Mouse (Mus musculus) C2C12 (cell line): ENCODE results near the gene Sh2d3c. TPM values are rescaled to one million over a fixed set of nuclear protein-coding genes. Genes with fewer than 3 reads are reported as not detected.

Experiments
- H3K27me3 ChIP-seq: one replicate; pipeline ENCODE4 v1.6.1; 2011; ENCODE audit not compliant: control insufficient read depth, insufficient read depth, insufficient read length
- H3K36me3 ChIP-seq: one replicate; pipeline ENCODE4 v1.6.1; 2011; ENCODE audit not compliant: control insufficient read depth, insufficient read depth
- H3K4me3 ChIP-seq: one replicate; pipeline ENCODE4 v1.5.1; 2011; ENCODE audit warnings: mild to moderate bottlenecking, control low read depth; ENCODE audit not compliant: poor library complexity, insufficient read depth, severe bottlenecking
- H3K79me2 ChIP-seq: one replicate; pipeline ENCODE4 v1.6.1; 2011; ENCODE audit not compliant: control insufficient read depth, insufficient read depth
- H3K79me3 ChIP-seq: one replicate; pipeline ENCODE4 v1.6.1; 2011; ENCODE audit warnings: low read depth, control low read depth
- H3ac ChIP-seq: one replicate; pipeline ENCODE3; 2011; ENCODE audit warnings: low read depth; ENCODE audit not compliant: control insufficient read depth, insufficient read length
- CEBPB ChIP-seq: IDR thresholded peaks from one replicate; pipeline ENCODE4 v1.6.1; 2011; ENCODE audit warnings: low read depth, mild to moderate bottlenecking, control low read depth, moderate library complexity
- CTCF ChIP-seq: IDR thresholded peaks from one replicate; pipeline ENCODE4 v1.5.1; 2011; ENCODE audit not compliant: control insufficient read depth, insufficient read depth, insufficient read length
- FOSL1 ChIP-seq: IDR thresholded peaks from one replicate; pipeline ENCODE4 v1.8.0; 2011; ENCODE audit warnings: mild to moderate bottlenecking, low read length; ENCODE audit not compliant: poor library complexity, insufficient read depth, severe bottlenecking
- MAX ChIP-seq: IDR thresholded peaks from one replicate; pipeline ENCODE4 v1.6.1; 2011; ENCODE audit warnings: mild to moderate bottlenecking, control low read depth
- MYOD1 ChIP-seq: IDR thresholded peaks from one replicate; pipeline ENCODE4 v1.6.1; 2011; ENCODE audit warnings: low read depth; ENCODE audit not compliant: control insufficient read depth, insufficient read length
- MYOG ChIP-seq: IDR thresholded peaks from one replicate; pipeline ENCODE4 v1.6.1; 2011; ENCODE audit not compliant: control insufficient read depth, insufficient read length; ENCODE audit errors: extremely low read depth
- USF1 ChIP-seq: IDR thresholded peaks from one replicate; pipeline ENCODE4 v1.6.1; 2011; ENCODE audit warnings: low read depth, mild to moderate bottlenecking, control low read depth, moderate library complexity
- polyA plus RNA-seq: library from polyadenylated mRNA; unstranded; fragments of >200 nt; fragmentation: generic; extraction: Trizol; gene quantifications from one replicate; pipeline ENCODE4 v1.2.1, GENCODE M21; 2012; ENCODE audit warnings: missing spikeins

The Sh2d3c gene
- polyA plus RNA-seq, 1 experiment = 0.50 TPM

DNA sequence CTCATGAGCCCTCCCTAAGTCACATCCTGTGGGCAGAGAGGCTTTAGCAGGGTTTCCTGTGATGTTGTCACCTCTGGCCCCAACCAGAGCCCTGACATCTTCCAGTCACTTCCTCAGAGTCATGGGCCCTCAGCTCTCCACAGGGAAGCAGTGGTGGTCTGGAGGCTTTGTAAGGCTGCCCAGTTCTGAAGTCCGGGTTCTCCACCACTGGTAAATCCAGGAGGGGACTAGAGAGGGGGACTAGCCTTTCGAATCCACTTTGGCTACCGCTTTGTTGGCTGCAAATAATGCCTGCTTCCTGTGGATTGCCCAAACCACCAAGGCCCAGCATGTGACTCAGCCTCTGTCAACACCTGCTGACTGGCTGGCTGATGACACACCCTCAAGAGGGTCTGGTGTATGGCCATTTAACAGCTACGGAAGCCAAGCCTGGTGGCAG is 5.8 kb upstream of the Sh2d3c start:
- Histone ChIP-seq H3ac (no peak overlapping the region), H3K36me3 (peaks cover 17% of the 10 kb centered on the region), H3K4me3 (no peak overlapping the region), H3K79me3 (peaks cover 23% of the 10 kb centered on the region), H3K27me3 (no peaks in the 10 kb centered on the region), H3K79me2 (peaks cover 27% of the 10 kb centered on the region)
- peak; percentile 70 for TF ChIP-seq FOSL1
- TF ChIP-seq MYOD1 = peak; percentile 87
- TF ChIP-seq MAX = peak; percentile 84
- TF ChIP-seq CEBPB = peak; percentile 74
- TF ChIP-seq MYOG = no peak
- no peak for TF ChIP-seq CTCF
- peak; percentile 86 for TF ChIP-seq USF1

GRCm38 (mm10) chr2:32718761-32719160 is 2.1 kb upstream of the Sh2d3c start:
- Histone ChIP-seq H3K79me2 (no peaks in the 10 kb centered on the region), H3K4me3 (no peak overlapping the region), H3K27me3 (no peaks in the 10 kb centered on the region), H3K79me3 (no peaks in the 10 kb centered on the region), H3K36me3 (no peaks in the 10 kb centered on the region), H3ac (no peak overlapping the region)
- no peak for TF ChIP-seq MYOG
- TF ChIP-seq MYOD1 = no peak
- TF ChIP-seq CTCF = no peak
- TF ChIP-seq USF1 = no peak
- TF ChIP-seq CEBPB = no peak
- TF ChIP-seq MAX = no peak
- no peak for TF ChIP-seq FOSL1

DNA sequence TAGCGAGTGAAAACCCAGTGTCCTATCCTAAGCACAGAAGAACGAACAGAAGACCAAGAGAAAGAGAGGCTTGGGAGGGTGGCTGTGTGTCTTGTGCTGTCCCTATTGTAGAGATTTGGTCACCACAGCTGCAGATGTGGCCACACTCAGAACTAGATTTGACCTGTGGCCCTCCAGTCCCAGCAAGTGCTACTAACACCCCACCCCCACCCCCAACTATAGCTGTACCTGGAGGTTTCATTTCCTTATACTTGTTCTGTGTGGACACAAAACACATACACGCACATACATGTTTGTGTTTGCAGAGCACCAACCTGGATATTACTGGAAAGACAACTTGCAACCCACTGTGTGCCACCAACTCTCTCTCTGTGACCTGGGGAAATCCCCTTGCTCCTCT is 802 bp upstream of the Sh2d3c start:
- Histone ChIP-seq H3K27me3 (no peaks in the 10 kb centered on the region), H3K79me2 (no peaks in the 10 kb centered on the region), H3K4me3 (no peak overlapping the region), H3K36me3 (no peaks in the 10 kb centered on the region), H3K79me3 (no peaks in the 10 kb centered on the region), H3ac (no peak overlapping the region)
- no peak for TF ChIP-seq MAX
- no peak for TF ChIP-seq MYOG
- TF ChIP-seq CTCF = no peak
- no peak for TF ChIP-seq CEBPB
- TF ChIP-seq USF1 = no peak
- TF ChIP-seq FOSL1 = no peak

GRCm38 (mm10) chr2:32722046-32722445 is 1.2 kb downstream of the Sh2d3c start:
- H3K79me2 ChIP-seq = no peaks in the 10 kb centered on the region
- H3K79me3 ChIP-seq = no peaks in the 10 kb centered on the region
- TF ChIP-seq MYOD1 (no peak), MAX (no peak), CEBPB (no peak), MYOG (no peak), USF1 (no peak)
- H3ac ChIP-seq = no peak overlapping the region
- H3K27me3 ChIP-seq = no peaks in the 10 kb centered on the region
- no peak overlapping the region for H3K4me3 ChIP-seq
- H3K36me3 ChIP-seq = no peaks in the 10 kb centered on the region

GRCm38 (mm10) chr2:32722581-32722980 is 1.7 kb downstream of the Sh2d3c start:
- no peak overlapping the region for H3ac ChIP-seq
- no peaks in the 10 kb centered on the region for H3K79me2 ChIP-seq
- H3K79me3 ChIP-seq = no peaks in the 10 kb centered on the region
- no peak overlapping the region for H3K4me3 ChIP-seq
- TF ChIP-seq MAX (no peak), MYOD1 (no peak), USF1 (no peak), FOSL1 (no peak), CTCF (no peak), MYOG (no peak)
- H3K27me3 ChIP-seq = no peaks in the 10 kb centered on the region
- no peaks in the 10 kb centered on the region for H3K36me3 ChIP-seq

DNA sequence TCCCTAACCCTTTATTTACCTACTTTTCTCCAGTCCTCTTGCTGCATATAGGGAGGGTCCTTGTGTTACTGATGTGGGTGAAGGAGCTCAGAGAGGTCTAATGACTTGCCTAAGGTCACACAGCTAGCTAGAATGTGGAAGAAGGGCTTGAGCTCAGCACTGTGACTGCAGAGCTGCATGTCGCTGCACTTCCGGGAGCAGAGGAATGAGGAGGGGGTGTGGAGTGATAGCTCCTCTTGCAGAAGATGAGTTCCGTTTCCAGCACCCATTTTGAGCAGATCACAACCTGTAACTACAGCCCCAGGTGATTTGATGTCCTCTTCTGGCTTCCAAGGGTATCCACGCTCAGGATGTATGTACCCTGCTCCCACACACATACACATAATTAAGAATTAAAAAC is 3.3 kb downstream of the Sh2d3c start:
- Histone ChIP-seq H3ac (no peak overlapping the region), H3K79me3 (no peaks in the 10 kb centered on the region), H3K4me3 (no peak overlapping the region), H3K36me3 (no peaks in the 10 kb centered on the region), H3K79me2 (no peaks in the 10 kb centered on the region), H3K27me3 (no peaks in the 10 kb centered on the region)
- no peak for TF ChIP-seq MYOD1
- no peak for TF ChIP-seq CTCF
- no peak for TF ChIP-seq FOSL1
- TF ChIP-seq MAX = no peak
- TF ChIP-seq USF1 = no peak
- no peak for TF ChIP-seq CEBPB
- TF ChIP-seq MYOG = no peak
